Mouse (Mus musculus) cerebellum, adult 2 months (tissue): ENCODE data around the gene Olfr463.

Experiments used
- CTCF ChIP-seq: fragments of 200-500 bp; IDR thresholded peaks from 2 replicates; pipeline ENCODE4 v1.5.1; 2011; ENCODE audit warnings: low read depth, mild to moderate bottlenecking, control low read depth, low read length, moderate library complexity, borderline replicate concordance; ENCODE audit not compliant: insufficient read depth
- POLR2A ChIP-seq: fragments of 200-500 bp; IDR thresholded peaks from 2 replicates; pipeline ENCODE4 v1.6.1; 2011; ENCODE audit warnings: low read length, control low read depth, borderline replicate concordance; ENCODE audit not compliant: insufficient read depth

DNA sequence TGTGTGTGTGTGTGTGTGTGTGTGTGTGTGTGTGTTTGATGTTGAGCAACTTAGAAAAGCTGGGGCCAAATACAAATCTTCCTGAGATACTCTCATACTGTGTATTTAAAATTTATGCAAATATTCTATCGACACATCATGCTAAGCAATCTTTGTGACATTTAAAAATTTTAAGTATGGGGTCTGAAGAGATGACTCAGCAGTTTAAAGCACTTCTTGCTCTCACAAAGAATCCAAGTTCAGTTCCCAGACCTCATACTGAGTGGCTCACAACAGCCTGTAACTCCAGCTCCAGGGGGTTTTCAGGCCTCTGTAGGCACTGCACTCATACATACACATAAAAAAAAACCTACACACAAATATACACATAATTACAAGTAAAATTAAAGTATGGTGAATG lies 18.8 kb upstream of the Olfr463 start:
- TF ChIP-seq POLR2A (no peak), CTCF (no peak)
